Mouse (Mus musculus): ENCODE data around the gene 5730596B20Rik.

The 5730596B20Rik gene

GRCm38 (mm10) chr6:52162611-52163365, 14.5 kb upstream of the 5730596B20Rik start:
- DNase-seq (ENCODE audit: low spot score) = no peak

GRCm38 (mm10) chr6:52163366-52164031, 13.8 kb upstream of the 5730596B20Rik start:
- DNase-seq (ENCODE audit: low spot score) = no peak

GRCm38 (mm10) chr6:52164051-52164625, 13.2 kb upstream of the 5730596B20Rik start:
- no peak for DNase-seq (ENCODE audit: low spot score)

- no peak for DNase-seq (ENCODE audit: low spot score)
Measured at GRCm38 (mm10) chr6:52164626-52165440, 12.5 kb upstream of the 5730596B20Rik start, which contains the start of gene Hoxa2. Gene Hoxa2, minus strand, starts transcription at chr6:52164831.

- DNase-seq (ENCODE audit: low spot score) = no peak
Measured at GRCm38 (mm10) chr6:52165441-52166370, 11.6 kb upstream of the 5730596B20Rik start.

- no peak for DNase-seq (ENCODE audit: low spot score)
Measured at GRCm38 (mm10) chr6:52166431-52167077, 10.7 kb upstream of the 5730596B20Rik start.

- no peak for DNase-seq (ENCODE audit: low spot score)
Measured at GRCm38 (mm10) chr6:52167176-52167575, 10.1 kb upstream of the 5730596B20Rik start.

- no peak for DNase-seq (ENCODE audit: low spot score)
Measured at GRCm38 (mm10) chr6:52167736-52168161, 9.5 kb upstream of the 5730596B20Rik start.

- no peak for DNase-seq (ENCODE audit: low spot score)
Measured at GRCm38 (mm10) chr6:52168191-52169055, 8.9 kb upstream of the 5730596B20Rik start.

GRCm38 (mm10) chr6:52169499-52170165, 7.7 kb upstream of the 5730596B20Rik start:
- DNase-seq (ENCODE audit: low spot score) = no peak

- DNase-seq (ENCODE audit: low spot score) = no peak
Measured at GRCm38 (mm10) chr6:52170166-52170897, 7.0 kb upstream of the 5730596B20Rik start.

GRCm38 (mm10) chr6:52170898-52171223, 6.4 kb upstream of the 5730596B20Rik start:
- DNase-seq (ENCODE audit: low spot score) = no peak

GRCm38 (mm10) chr6:52171331-52171730, 6.0 kb upstream of the 5730596B20Rik start:
- no peak for DNase-seq (ENCODE audit: low spot score)

GRCm38 (mm10) chr6:52171938-52172337, 5.4 kb upstream of the 5730596B20Rik start:
- no peak for DNase-seq (ENCODE audit: low spot score)

GRCm38 (mm10) chr6:52172501-52172900, 4.8 kb upstream of the 5730596B20Rik start:
- DNase-seq (ENCODE audit: low spot score) = no peak

GRCm38 (mm10) chr6:52173648-52174047, 3.6 kb upstream of the 5730596B20Rik start:
- no peak for DNase-seq (ENCODE audit: low spot score)

GRCm38 (mm10) chr6:52174968-52175751, 2.1 kb upstream of the 5730596B20Rik start:
- DNase-seq (ENCODE audit: low spot score) = no peak

- no peak for DNase-seq (ENCODE audit: low spot score)
Measured at GRCm38 (mm10) chr6:52175864-52176263, 1.4 kb upstream of the 5730596B20Rik start.
